Mouse (Mus musculus) frontal cortex, postnatal 10 days (tissue): ENCODE measurements around the gene Gm20388.
"Not testable (repeated sequence)": the region's sequence is repeated elsewhere in the genome, so short reads cannot be mapped to it uniquely, and the experiment has no call there.

Experiments used
- DNase-seq, 2 experiments: peaks; one replicate each; pipeline ENCODE4 v3.0.0; 2022; ENCODE audit warnings: low spot score in 2 of 2, mixed read lengths in 1 of 2

Gm20388 gene

DNA sequence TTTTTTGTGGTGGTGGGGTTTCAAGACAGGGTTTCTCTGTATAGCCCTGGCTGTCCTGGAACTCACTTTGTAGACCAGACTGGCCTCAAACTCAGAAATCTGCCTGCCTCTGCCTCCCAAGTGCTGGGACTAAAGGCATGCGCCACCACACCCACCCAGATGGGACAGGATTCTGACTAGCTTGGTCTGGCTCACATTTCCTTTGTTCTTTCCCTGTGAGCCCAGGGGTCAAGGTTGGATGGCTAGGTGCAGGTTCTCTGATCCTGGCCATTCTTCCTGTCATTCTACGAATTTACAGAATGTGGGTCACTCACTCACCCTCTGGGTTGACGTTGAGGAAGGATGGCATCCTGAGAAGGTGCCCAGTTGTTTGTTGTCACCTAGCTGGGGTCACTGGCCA, 423.6 kb downstream of the Gm20388 start:
- not testable (repeated sequence) for DNase-seq

DNA sequence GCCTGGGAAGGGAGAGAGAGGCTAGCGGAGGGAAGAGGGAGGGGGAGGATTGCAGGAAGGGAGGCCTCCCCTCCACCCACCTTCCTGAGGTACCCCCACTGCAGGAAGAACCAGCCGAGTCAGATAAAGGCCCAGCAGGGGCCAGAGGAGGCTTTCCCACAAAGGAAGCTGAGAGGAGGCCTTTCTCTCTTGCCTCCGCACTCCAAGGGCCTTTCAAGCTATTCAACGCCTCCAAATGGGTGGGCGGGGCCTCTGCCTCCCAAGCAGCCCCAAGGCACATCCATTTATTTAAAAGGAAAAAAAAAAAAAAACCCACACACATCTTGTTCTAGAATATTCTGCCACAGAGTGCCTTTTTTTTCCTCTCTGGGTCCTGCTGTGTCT, 424.2 kb downstream of the Gm20388 start:
- DNase-seq, result peak in 1 of 2 experiments; percentile 47

DNA sequence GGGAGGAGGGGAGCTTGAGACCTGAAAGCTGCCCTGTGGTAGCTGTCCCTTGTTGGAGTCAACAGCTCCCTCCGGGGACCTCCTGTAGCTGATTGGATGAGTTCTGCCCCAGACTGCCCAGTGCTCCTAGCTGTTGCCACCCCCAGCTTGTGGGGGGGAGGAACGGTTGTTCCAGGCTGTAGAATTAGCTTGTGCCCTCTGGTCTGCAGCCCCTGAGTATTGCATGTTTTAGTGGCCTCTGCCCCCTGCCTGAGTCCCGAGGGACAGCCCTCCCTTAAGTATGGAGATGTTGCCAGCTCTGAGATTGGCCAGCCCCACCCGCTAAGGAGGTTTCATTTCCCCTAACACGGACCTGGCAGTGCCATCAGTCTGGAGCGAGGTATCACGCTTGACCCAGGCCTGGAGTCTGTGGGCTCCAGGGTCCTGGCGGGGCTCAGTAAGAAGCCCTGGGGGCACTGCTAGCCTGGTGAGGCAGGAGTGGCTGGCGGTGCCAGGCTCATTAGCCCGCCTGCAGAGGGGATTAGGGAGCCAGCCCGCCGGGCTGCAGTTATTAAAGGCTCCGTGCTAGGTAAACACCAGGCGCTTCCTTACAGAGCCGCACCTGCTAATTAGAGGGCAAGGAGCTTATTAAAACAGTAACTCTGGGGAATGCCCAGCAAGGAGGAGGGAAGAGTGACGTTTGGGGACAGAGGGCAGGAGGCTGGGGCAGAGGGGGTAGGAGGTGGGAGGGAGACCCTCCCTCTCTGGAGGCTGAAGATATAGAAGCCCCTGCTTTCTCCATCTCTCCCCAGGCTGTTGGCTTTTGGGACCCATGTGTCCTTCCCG, 424.8 kb downstream of the Gm20388 start:
- DNase-seq, result no peak

DNA sequence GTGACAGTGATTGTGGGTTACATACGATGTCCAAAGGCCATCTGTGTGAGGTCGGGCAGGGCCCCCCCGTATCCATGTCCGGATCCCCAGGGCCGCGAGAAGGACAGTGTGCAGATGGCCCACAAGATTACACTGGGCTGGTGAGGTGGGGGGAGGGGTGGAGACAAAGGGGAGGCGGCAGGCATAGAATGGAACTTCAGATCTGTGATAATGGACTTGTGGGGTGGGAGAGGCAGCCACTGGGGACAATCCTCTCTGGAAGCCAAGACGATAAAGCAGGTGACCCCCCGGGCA, 425.4 kb downstream of the Gm20388 start:
- DNase-seq, result no peak

DNA sequence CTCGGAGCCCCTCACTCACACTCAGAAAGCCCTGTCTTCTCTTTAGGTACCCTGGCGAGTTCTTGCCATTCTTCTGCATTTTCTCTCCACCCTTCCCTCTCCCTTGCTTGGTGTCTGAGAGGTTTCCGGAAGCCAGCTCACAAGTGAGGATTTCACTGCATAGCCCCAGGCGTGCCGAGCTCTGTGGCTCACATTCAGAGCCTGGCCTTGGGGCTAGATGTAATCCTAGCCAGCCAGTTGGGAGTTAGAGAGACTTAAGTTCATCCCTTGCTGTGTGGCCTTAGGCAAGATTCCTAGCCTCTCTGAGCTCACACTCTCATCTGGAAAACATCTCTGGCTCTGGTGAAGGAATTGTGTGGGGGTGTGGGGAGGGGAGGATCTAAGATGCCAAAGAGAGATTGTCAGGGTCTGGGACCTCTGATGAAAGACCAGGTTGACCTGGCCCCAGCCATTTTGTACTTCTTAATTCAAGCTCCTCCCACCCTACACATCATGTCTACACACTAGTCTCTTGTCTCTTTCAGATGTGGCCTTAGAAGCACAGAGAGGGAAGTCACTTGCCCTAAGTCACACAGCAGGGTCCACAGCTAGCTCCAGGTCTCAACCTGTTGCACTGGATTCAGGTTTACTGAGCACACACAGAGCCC, 426.4 kb downstream of the Gm20388 start:
- DNase-seq, result no peak

DNA sequence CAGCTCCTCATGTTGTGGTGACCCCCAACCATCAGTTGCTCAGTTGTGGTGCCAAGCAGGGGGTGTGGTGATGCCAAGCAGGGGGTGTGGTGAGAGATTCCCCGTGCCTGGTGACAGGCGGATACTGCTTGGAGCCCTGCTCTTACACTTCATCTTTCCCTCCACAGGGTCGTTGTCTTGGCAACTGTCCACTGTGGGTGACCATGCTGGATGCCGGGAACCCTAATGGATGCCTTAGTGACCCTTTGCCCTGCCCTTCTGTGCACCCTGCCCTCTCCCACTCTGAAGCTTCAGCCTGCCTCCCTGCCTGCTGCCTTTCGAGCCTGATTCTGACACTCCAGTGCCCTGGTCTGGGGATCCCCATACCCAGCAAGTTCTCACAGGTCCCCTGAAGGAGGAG, 427.0 kb downstream of the Gm20388 start:
- no peak for DNase-seq

DNA sequence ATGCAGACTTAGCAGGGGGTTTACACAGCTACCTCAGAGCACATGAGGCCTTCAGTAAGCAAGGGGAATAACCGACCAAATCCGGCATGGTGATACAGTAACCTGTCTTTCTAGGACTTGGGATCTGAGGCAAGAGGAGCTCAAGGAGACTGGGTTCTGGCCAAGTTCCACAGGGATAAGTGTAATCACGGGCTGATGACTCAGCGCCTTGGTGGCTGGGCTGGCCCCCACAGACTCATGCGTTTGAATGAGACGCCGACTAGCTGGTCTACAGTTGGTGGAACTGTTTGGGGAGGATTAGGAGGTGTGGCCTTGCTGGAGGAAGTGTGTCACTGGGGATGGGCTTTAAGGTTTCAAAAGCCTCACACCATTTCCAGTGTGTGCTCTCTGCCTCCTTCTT, 428.0 kb downstream of the Gm20388 start:
- DNase-seq, result no peak

DNA sequence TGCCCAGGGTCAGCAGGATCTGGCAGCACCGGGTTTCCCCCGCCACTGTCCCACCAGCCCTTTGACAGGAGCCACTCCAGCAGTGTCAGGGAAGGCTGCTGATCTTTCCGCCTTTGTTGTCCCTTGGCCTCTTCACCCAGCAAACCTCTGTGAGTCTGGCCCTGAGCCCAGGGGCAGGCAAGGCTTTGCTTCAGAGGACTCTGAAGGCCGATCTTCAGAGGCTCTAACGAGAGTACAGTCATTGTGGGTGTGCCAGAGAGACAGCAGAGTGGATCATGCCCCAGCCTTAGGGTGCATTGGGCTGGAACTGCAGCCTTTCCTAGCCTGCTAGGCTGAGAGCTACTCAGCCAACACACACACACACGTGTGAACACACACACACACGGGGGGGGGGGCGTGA, 429.1 kb downstream of the Gm20388 start:
- no peak for DNase-seq

DNA sequence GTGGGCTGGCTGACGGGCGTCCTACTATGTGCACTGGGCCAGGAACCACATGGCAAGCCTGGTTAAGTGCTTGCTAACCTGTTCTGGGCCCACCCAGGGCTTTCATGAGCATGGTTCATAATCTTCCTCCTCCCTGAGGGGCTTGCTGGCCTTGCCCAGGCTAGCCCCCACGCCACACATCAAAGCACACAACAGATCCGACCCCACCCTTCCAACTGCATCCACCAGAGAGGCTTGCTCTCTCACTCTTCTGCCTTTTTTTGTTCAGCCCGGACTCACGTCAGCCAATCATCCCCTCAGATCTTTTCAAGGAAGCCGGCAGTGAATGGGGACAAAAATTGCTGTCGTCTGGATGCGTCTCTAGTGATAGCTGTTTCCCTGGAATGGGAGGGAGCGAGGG, 430.5 kb downstream of the Gm20388 start:
- no peak for DNase-seq

DNA sequence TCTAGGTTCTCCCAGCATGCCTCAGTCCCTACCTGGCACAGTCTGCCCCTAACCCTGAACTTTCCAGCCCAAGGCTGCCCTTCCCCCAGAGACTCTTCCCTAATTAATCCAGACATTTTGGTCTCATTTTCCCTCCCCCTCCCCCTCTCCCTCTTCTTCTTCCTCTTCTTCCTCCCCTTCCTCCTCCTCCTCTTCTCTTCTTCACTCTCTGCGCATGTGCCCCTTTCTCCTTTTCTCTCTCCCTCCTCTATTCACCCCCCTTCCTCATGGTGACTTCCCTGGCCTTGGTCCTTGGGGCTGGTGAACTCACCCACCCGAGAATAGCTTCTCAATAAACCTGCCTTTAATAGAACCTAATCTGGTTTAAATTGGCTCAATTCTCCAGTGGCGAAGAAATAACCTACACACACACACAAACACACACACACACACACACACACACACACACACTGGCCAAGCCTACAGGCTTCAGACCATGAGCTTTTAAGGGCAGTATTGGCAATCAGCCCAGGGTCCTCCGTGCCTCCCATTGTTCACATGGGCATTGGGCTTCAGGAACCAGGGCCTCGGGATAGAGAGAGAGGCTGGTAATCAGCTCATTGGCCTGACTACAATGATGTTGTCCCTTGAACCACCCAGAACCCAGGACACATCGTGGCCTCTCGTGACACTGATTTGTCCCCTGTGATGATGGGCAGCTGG, 432.4 kb downstream of the Gm20388 start:
- DNase-seq, result no peak

DNA sequence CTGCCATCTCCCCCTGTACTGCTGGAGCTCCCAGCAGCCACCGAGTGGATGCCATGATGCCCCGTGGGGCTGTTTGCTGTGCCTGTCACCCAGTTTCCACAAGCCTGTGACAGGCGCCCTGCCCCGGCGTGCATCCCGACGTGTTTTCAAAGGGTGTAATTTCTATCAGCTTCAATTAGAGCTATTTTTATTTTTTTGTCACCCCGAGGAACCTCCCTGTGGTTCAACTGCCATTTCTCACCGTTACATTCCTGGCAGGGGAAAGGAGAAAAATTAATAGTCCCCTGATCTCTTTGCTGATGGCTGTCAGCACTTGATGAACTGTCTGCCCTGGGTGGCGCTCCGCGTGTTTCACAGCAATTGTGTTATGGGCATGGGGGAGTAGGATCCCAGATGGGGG, 432.9 kb downstream of the Gm20388 start:
- DNase-seq, result no peak

DNA sequence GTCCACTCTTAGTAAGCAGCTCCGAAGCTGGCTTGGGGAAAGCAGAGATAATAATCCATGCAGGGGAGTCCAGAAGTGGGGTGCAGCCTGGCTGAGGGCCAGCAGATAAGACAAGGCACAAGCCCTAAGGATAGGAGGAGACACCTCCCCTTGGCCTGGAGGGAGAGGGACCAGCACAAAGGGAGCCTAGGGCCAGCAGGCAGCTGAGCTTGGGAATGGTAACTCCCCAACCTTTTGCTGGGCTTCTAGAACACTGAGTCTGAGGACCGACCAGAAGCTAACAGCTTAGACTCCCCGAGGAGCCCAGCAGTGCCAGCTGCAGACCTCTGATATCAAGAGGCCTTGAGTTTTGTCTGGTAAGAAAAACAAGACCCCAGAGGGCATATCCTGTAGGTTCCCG, 433.5 kb downstream of the Gm20388 start:
- no peak for DNase-seq

DNA sequence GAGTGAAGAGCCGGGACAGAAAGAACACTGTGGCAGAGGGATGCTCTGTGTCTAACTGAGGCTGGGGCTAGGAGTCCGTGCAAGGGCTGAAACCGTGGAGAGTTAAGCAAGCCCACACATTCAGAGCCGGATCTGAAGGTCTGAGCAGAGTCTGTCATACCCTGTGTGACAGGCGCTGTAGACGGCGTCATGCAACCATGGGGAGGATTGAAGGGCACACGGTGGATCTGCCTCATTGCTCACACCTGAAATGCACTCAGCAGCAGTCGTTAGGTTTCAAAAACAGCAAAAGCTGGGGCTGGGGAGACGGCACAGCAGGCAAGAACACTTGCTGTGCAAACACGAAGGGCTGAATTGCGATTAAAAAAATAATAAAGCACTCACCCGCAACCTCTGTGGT, 433.9 kb downstream of the Gm20388 start:
- no peak for DNase-seq

DNA sequence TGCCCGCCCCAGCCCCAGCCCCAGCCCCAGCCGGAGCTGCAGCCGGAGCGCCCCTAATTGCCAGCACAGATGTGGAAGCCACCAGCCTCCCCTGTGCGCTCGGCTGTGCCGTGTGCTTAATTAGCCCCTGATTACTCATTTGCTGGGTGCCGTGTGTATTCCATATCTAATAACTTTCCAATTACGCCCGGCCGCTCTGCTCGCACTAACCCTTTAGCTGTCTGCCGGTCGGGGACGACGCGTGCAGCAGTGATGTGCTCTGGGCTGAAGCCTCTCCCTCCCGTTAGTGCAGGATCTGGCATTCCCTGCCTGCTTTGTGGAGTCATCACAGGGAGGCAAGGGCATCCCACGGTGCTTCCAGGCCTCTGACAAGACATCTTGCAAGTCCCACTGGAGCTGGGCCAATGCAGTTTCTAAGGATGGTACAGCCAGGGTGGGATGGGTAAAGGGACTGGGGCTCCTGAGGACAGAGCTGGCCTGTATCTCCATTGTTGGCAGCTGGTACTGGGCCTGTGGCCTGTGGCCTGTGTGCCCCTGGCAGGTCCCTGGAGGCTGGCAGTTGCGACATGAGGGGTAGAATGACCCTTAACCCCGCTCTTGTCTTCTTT, 437.2 kb downstream of the Gm20388 start:
- no peak for DNase-seq

DNA sequence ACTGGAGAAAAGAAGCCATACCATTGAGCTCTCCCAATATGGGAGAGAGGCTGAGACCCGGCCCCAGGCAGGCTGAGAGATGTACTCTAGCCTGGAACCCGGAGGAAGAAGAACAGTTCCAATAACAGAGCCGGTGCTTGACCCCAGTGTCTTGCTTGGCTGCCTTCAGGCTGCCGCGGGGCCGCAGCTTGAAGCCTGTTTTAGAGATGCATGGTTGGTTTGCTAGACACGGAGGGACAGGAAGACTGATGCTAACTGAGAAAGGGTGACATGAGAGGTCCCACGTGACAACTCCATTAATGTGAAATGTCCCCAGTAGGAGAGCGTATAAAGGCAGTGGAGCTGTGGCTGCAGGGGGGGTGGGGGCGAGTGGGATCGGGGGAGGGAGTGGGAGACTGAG, 438.3 kb downstream of the Gm20388 start:
- DNase-seq, result no peak

DNA sequence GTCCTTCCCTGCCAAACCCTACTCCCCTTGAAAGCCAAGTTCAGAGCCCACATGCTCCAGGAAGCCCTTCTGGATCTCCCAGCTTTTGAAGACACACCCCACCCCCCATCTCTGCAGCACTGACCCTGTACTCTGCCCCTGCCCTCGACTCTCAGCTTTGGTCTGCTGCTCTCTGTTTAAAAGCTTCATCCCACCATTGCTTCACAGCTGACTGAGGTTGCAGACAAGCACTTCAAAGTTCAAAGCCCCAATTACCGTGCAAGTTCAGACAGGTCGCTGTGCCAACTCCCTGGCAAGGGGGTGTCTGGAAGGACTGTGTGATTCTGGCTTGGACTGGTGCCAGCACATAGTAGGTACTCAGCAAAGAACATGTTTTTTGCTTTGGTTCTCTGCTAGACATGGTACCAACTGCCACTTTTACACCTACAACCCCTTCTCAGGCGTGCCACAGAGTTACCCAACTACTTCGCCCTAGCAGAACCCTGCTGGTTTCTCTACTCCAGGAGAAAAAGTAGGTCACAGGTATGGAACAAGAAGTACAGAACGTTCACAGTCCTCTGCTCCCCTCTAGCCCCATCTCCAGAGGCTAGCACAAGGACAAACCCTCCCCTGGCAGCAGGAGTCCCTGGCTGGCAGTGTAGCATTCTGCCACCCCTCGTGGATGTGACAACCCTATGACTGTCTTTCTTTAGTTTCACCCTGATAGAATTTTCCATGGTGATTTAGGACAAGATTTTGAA, 440.9 kb downstream of the Gm20388 start:
- no peak for DNase-seq

DNA sequence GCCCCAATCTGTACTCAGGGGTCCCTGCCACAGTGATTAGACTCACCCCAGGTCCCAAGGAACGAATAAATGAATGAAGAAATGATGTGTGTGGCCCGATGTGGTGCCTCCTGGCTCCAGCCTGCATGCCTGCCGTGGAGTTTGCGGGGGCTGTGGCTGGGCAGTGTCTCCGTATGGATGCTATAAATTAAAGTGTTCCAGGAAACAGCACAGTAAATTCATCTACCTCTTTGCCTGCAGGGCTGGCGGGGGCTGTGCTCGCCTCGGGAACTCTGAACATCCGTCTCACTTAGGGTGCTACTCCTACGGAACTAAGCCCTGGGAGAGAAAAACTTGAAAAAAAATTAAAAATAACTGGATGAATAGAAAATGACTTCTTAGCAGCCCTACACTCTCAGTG, 441.5 kb downstream of the Gm20388 start:
- DNase-seq, result peak in 1 of 2 experiments; percentile 68

DNA sequence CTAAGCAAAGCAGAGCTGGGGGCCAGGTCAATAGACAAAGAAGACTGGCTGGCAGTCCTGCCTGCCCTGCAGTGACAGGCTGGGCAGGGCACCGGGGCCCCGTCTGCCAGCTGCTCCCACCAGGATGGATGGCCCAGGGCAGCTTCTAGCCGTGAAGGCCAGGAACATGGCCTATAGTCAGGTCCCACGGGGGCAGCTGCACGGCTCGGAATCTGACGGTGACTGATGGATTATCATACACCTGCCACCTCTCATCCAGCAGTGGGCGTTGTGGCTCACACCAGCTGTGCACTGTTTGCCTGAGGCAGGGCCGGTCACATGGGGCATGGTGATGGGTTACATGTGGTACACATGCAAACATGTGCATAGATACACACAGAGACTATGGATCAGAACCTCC, 445.4 kb downstream of the Gm20388 start:
- DNase-seq, result no peak

DNA sequence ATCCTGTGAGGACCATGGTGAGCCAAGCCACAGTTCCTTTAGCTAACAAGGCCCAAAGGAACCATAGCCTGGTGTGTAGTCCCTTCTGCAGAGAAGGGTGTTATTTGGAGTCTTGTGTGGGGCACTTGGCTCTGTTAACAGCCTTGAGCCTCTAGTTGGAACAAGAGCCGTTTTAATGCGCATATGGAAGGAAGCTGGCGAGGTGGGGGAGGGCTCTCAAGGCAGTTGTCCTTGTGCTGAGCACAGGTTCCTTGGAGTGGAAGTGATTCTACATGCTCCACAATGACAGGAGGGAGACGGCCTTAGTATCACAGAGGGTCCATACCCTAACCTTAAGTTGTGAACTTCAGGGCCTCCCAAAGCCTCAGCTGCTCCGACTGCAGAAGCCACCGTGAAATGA, 446.9 kb downstream of the Gm20388 start:
- no peak for DNase-seq

DNA sequence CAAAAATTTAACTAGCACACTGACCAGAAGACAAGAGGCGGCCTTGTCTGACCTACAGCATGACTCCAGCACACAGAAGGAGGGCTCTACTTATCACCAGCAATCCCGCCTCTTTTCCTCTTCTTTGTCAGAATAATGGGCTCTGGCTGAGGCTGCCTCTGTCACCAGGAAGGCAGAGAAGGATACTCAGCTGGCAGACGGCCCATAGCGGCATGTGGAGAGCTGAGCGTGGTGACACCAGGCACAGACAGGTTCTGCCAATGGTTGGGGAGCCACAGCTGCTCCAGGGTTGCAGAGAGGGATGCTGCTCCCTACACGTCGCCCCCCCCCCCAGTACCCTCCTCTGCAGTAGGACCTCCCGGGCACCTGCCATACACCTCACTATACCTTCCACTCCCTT, 450.7 kb downstream of the Gm20388 start:
- DNase-seq, result no peak

DNA sequence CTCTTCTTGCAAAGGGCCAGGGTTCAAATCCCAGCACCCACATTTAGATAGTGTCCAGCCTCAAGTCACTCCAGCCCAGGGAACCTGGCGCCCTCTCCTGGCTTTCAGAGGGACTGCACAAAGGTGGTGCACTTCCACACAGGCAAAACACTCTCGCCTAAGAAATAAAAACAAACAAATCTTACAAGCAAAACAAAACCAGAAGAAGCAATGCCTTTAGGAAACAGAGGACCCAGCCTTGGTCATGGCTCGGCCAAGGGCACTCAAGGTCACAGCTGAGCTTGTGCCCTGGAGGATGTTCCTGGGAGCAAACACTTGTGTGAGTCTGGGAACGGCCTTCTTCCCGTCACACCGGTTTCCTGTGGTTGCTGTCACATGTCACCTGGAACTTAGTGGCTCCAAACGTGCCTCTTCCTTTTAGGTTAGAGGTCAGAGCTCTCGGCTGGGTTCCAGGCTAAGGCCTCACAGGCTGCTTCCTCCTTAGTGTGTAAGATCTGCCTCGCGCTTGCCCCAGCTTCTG, 453.0 kb downstream of the Gm20388 start:
- DNase-seq, result no peak
